Mouse (Mus musculus) heart, embryonic 16.5 days (tissue): ENCODE results near the gene Amer3. TPM values are rescaled to one million over a fixed set of nuclear protein-coding genes. Genes with fewer than 3 reads are reported as not detected.
A peak's percentile ranks its signal among the peaks of the same experiment; 100 is the strongest.
"Not testable (repeated sequence)": the region's sequence is repeated elsewhere in the genome, so short reads cannot be mapped to it uniquely, and the experiment has no call there.

Experiments
- ATAC-seq: fragments of 200-750 bp; cut with Nextera tagmentation; replicated peaks from 2 replicates; pipeline ENCODE4 v1.8.0; 2017; ENCODE audit warnings: moderate number of reproducible peaks; ENCODE audit not compliant: insufficient read depth, low FRiP score; ENCODE audit errors: extremely low read depth
- H3K27ac ChIP-seq: fragments of 300-500 bp; sonication (generic); 2 replicates; pipeline ENCODE4 v1.5.1; 2014; ENCODE audit warnings: mild to moderate bottlenecking, low read length, control low read depth, moderate library complexity
- H3K27me3 ChIP-seq: fragments of 300-500 bp; sonication (generic); 2 replicates; pipeline ENCODE4 v1.6.1; 2014; ENCODE audit warnings: low read length, mixed read lengths; ENCODE audit not compliant: control insufficient read depth, insufficient read depth
- H3K36me3 ChIP-seq: fragments of 300-500 bp; sonication (generic); 2 replicates; pipeline ENCODE4 v1.6.1; 2014; ENCODE audit not compliant: control insufficient read depth, insufficient read depth
- H3K4me1 ChIP-seq: fragments of 300-500 bp; sonication (generic); 2 replicates; pipeline ENCODE4 v1.6.1; 2014; ENCODE audit warnings: low read length, mixed read lengths; ENCODE audit not compliant: control insufficient read depth, insufficient read depth
- H3K4me2 ChIP-seq: fragments of 300-500 bp; sonication (generic); 2 replicates; pipeline ENCODE4 v1.6.1; 2014; ENCODE audit warnings: low read depth, mild to moderate bottlenecking, control low read depth, low read length
- H3K4me3 ChIP-seq: fragments of 300-500 bp; sonication (generic); 2 replicates; pipeline ENCODE4 v1.5.1; 2014; ENCODE audit warnings: mild to moderate bottlenecking, control low read depth, low read length
- H3K9ac ChIP-seq: fragments of 300-500 bp; sonication (generic); 2 replicates; pipeline ENCODE4 v1.6.1; 2014; ENCODE audit warnings: low read length, control low read depth
- H3K9me3 ChIP-seq: fragments of 300-500 bp; sonication (generic); replicated peaks from 2 replicates; pipeline ENCODE4 v1.6.1; 2016; ENCODE audit warnings: low read length; ENCODE audit not compliant: control insufficient read depth
- WGBS: fragments of 180-500 bp; shearing (Covaris S2); extraction: QIAGEN DNeasy Blood & Tissue Kit; methylation state at CpG from one replicate; pipeline ENCODE4 v1.1.7; 2014; 5-methylcytosine and 5-hydroxymethylcytosine counted together
- polyA plus RNA-seq: library from polyadenylated mRNA; unstranded; fragments of >200 nt; fragmentation: Nextera tagmentation; extraction: Ambion mirVana; gene quantifications from 2 replicates; pipeline ENCODE4 v1.2.1, GENCODE M21; 2015

Amer3 gene
- 0.04 and 0.07 TPM in 2 replicates for polyA plus RNA-seq

- Histone ChIP-seq H3K4me1 (peaks cover 7% of the 10 kb centered on the region), H3K27ac (no peak within 1 kb of the TSS), H3K4me2 (peak within 1 kb of the TSS; percentile 70), H3K9ac (no peak within 1 kb of the TSS; the same call in 1 of the 2 replicates), H3K9me3 (no peaks in the 10 kb centered on the region), H3K4me3 (peak within 1 kb of the TSS; percentile 48), H3K27me3 (peaks cover 22% of the 10 kb centered on the region), H3K36me3 (no peaks in the 10 kb centered on the region)
- peak; percentile 73 for ATAC-seq
- under 1% methylated on average over 52 of the region's 53 CpGs for WGBS
These were observed at the start of gene Amer3 for GRCm38 (mm10) chr1:34578851-34579781. Amer3 (plus strand) TSS chr1:34579657.

- not testable (repeated sequence) for H3K4me2 ChIP-seq, H3K36me3 ChIP-seq, H3K9ac ChIP-seq, ATAC-seq, H3K4me3 ChIP-seq, H3K9me3 ChIP-seq, H3K27ac ChIP-seq, H3K4me1 ChIP-seq
- peaks cover 11% of the 10 kb centered on the region for H3K27me3 ChIP-seq
- WGBS, result 22% methylated on average over 3 of the region's 3 CpGs
These were observed 44.9 kb upstream of the Amer3 start for GRCm38 (mm10) chr1:34534574-34534973.

- not testable (repeated sequence) for H3K27ac ChIP-seq, H3K36me3 ChIP-seq, H3K9me3 ChIP-seq, H3K9ac ChIP-seq, H3K4me1 ChIP-seq, ATAC-seq
- Histone ChIP-seq H3K4me3 (peak within 1 kb of the TSS; percentile 16; the same call in 1 of the 2 replicates), H3K4me2 (peak within 1 kb of the TSS; percentile 39), H3K27me3 (peaks cover 11% of the 10 kb centered on the region)
- 19% methylated on average over 7 of the region's 7 CpGs for WGBS
These were observed 44.3 kb upstream of the Amer3 start, which contains the start of gene Cfc1 for GRCm38 (mm10) chr1:34535043-34535698. Cfc1 (plus strand) TSS chr1:34535648.

DNA sequence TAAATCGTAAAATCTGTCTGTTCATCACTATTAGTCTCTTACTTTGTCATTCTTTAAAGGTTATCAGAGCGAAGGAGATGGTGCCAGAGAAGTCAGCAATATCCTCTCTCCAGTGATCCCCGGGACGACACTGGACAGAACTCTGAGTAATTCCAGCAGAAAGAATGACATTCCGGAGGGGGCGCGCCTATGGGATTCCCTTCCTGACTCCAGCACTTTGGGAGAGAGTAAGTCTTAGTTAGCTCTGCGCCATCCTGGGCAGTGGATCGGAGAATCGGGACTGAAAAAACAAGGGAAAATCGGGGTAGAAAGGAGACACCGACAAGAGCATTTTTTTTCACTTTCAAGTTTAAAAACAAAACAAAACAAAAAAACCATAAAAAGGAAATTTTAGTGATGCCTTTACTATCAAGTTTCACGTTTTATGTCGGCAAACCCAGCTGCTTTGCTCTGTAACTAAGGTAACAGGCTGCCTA lies 43.1 kb upstream of the Amer3 start:
- ATAC-seq, result no peak
- WGBS, result 2% methylated on average over 14 of the region's 14 CpGs

GRCm38 (mm10) chr1:34536767-34537485 lies 42.5 kb upstream of the Amer3 start:
- Histone ChIP-seq H3K4me1 (no peaks in the 10 kb centered on the region), H3K27me3 (peaks cover 11% of the 10 kb centered on the region), H3K4me2 (peak overlapping the region; percentile 39), H3K9me3 (no peaks in the 10 kb centered on the region), H3K9ac (no peak overlapping the region), H3K4me3 (peak overlapping the region; percentile 16; the same call in 1 of the 2 replicates), H3K27ac (no peak overlapping the region), H3K36me3 (no peaks in the 10 kb centered on the region)
- 7% methylated on average over 16 of the region's 16 CpGs for WGBS
- 0 out of 2 replicates have a peak, but pooled peaks have one; percentile 18 for ATAC-seq

More for the DNA sequence above, 43.1 kb upstream of the Amer3 start:
- Histone ChIP-seq H3K27me3 (peaks cover 11% of the 10 kb centered on the region), H3K36me3 (no peaks in the 10 kb centered on the region), H3K27ac (no peak overlapping the region), H3K9ac (no peak overlapping the region), H3K4me2 (peak overlapping the region; percentile 39), H3K4me3 (peak overlapping the region; percentile 16; the same call in 1 of the 2 replicates), H3K4me1 (no peaks in the 10 kb centered on the region), H3K9me3 (no peaks in the 10 kb centered on the region)

GRCm38 (mm10) chr1:34547074-34547473 lies 32.4 kb upstream of the Amer3 start:
- H3K4me2 ChIP-seq, result no peak overlapping the region
- H3K9ac ChIP-seq, result no peak overlapping the region
- no peaks in the 10 kb centered on the region for H3K36me3 ChIP-seq
- WGBS, result 79% methylated on average over 1 of the region's 1 CpGs
- H3K27me3 ChIP-seq, result no peaks in the 10 kb centered on the region
- peaks cover 2% of the 10 kb centered on the region for H3K9me3 ChIP-seq
- ATAC-seq, result no peak
- no peaks in the 10 kb centered on the region for H3K4me1 ChIP-seq
- H3K27ac ChIP-seq, result no peak overlapping the region
- no peak overlapping the region for H3K4me3 ChIP-seq

- Histone ChIP-seq H3K36me3 (no peaks in the 10 kb centered on the region), H3K4me2 (no peak overlapping the region), H3K4me3 (no peak overlapping the region), H3K27ac (no peak overlapping the region), H3K27me3 (no peaks in the 10 kb centered on the region), H3K9me3 (no peaks in the 10 kb centered on the region; the same call in 1 of the 2 replicates), H3K4me1 (no peaks in the 10 kb centered on the region), H3K9ac (no peak overlapping the region)
- WGBS, result 84% methylated on average over 1 of the region's 1 CpGs
- no peak for ATAC-seq
These were observed 25.8 kb upstream of the Amer3 start for GRCm38 (mm10) chr1:34553690-34554089.

- Histone ChIP-seq H3K27ac (no peak overlapping the region), H3K27me3 (no peaks in the 10 kb centered on the region), H3K4me2 (no peak overlapping the region), H3K4me3 (no peak overlapping the region), H3K36me3 (no peaks in the 10 kb centered on the region), H3K9me3 (no peaks in the 10 kb centered on the region), H3K4me1 (no peaks in the 10 kb centered on the region), H3K9ac (no peak overlapping the region)
- ATAC-seq, result no peak
- 80% methylated on average over 7 of the region's 7 CpGs for WGBS
These were observed 25.2 kb upstream of the Amer3 start for GRCm38 (mm10) chr1:34554275-34554674.
